Mouse (Mus musculus) liver, adult 2 months (tissue): Measurements from ENCODE around the gene Ephb4. TPM values are rescaled to one million over a fixed set of nuclear protein-coding genes. Genes with fewer than 3 reads are reported as not detected.

Source experiments
- DNase-seq: peaks from one replicate; pipeline ENCODE4 v3.0.0-alpha.2; 2011; ENCODE audit warnings: low read depth, low spot score; ENCODE audit errors: extremely low read depth
- H3K27ac ChIP-seq: fragments of 200-500 bp; replicated peaks from 2 replicates; pipeline ENCODE4 v1.5.1; 2012; ENCODE audit warnings: low read depth, mild to moderate bottlenecking, control low read depth, inconsistent platforms, low read length; ENCODE audit not compliant: insufficient read depth
- H3K27me3 ChIP-seq: fragments of 200-500 bp; 2 replicates; pipeline ENCODE4 v1.6.1; 2012; ENCODE audit warnings: mild to moderate bottlenecking, moderate library complexity, low read length, inconsistent platforms; ENCODE audit not compliant: control insufficient read depth, insufficient read depth
- H3K36me3 ChIP-seq: fragments of 200-500 bp; 2 replicates; pipeline ENCODE4 v1.6.1; 2012; ENCODE audit warnings: low read length, inconsistent platforms; ENCODE audit not compliant: control insufficient read depth, insufficient read depth
- H3K4me1 ChIP-seq: fragments of 200-500 bp; 2 replicates; pipeline ENCODE4 v1.6.1; 2011; ENCODE audit warnings: low read length; ENCODE audit not compliant: control insufficient read depth, insufficient read depth
- H3K4me3 ChIP-seq: fragments of 200-500 bp; 2 replicates; pipeline ENCODE4 v1.5.1; 2011; ENCODE audit warnings: low read depth, mild to moderate bottlenecking, control low read depth, low read length, moderate library complexity; ENCODE audit not compliant: insufficient read depth
- H3K79me2 ChIP-seq: fragments of 200-500 bp; 2 replicates; pipeline ENCODE4 v1.6.1; 2012; ENCODE audit warnings: inconsistent platforms, mild to moderate bottlenecking, low read length, moderate library complexity; ENCODE audit not compliant: control insufficient read depth, insufficient read depth
- H3K9ac ChIP-seq: fragments of 200-500 bp; 2 replicates; pipeline ENCODE4 v1.6.1; 2012; ENCODE audit warnings: low read depth, mild to moderate bottlenecking, control low read depth, inconsistent platforms, low read length
- CTCF ChIP-seq: fragments of 200-500 bp; IDR thresholded peaks from 2 replicates; pipeline ENCODE4 v1.5.1; 2011; ENCODE audit warnings: low read depth, low read length, control low read depth
- POLR2A ChIP-seq: fragments of 200-500 bp; IDR thresholded peaks from 2 replicates; pipeline ENCODE4 v1.6.1; 2011; ENCODE audit warnings: low read length, control low read depth; ENCODE audit not compliant: insufficient read depth; ENCODE audit errors: extremely low read depth
- WGBS: fragments of 180-500 bp; shearing (Covaris S2); methylation state at CpG from one replicate; pipeline ENCODE4 v1.1.7; 2018; 5-methylcytosine and 5-hydroxymethylcytosine counted together
- polyA plus RNA-seq: library from polyadenylated mRNA; depleted of rRNA; stranded (reverse); fragments of >200 nt; gene quantifications from 2 replicates; pipeline ENCODE4 v1.2.3, GENCODE M21; 2012
- total RNA-seq: library from RNA; depleted of rRNA; stranded (reverse); fragments of >200 nt; gene quantifications from 2 replicates; pipeline ENCODE4 v1.2.3, GENCODE M21; 2014

The Ephb4 gene
- total and polyA plus RNA-seq, 2 experiments: 10.8 to 14.1 TPM

GRCm38 (mm10) chr5:137376722-137377121 lies 26.8 kb downstream of the Ephb4 start:
- no peak overlapping the region for H3K4me3 ChIP-seq
- WGBS: 46% methylated on average over 9 of the region's 9 CpGs
- no peak overlapping the region for H3K9ac ChIP-seq
- H3K4me1 ChIP-seq: peaks cover 7% of the 10 kb centered on the region; the same call in 1 of the 2 replicates
- H3K27ac ChIP-seq: no peak overlapping the region
- H3K27me3 ChIP-seq: no peaks in the 10 kb centered on the region
- no peaks in the 10 kb centered on the region for H3K79me2 ChIP-seq
- peaks cover 5% of the 10 kb centered on the region for H3K36me3 ChIP-seq
- TF ChIP-seq CTCF (no peak), POLR2A (no peak)
- DNase-seq: no peak

DNA sequence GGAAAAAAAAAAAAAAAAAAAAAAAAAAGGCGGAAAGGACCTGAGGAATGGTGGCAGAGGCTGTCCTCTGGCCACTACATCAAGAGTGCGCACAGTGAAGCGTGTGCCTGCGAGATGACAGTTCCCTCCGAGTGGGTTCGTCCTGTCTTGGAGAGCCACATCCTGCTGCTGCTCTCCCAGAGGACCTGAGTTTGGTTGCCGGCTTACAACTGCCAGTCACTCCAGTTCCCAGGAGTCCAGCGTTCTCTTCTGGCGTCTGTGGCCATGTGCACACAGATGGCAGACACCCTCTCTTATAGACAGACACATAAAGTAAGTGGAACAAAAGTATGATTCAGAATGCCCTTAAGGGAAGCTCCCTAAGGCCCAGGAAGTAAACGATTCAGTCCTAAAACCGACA lies 27.3 kb downstream of the Ephb4 start:
- H3K9ac ChIP-seq: no peak overlapping the region
- peaks cover 7% of the 10 kb centered on the region; the same call in 1 of the 2 replicates for H3K4me1 ChIP-seq
- H3K27me3 ChIP-seq: no peaks in the 10 kb centered on the region
- H3K4me3 ChIP-seq: no peak overlapping the region
- H3K79me2 ChIP-seq: no peaks in the 10 kb centered on the region
- 26% methylated on average over 11 of the region's 11 CpGs for WGBS
- peaks cover 5% of the 10 kb centered on the region for H3K36me3 ChIP-seq
- H3K27ac ChIP-seq: no peak overlapping the region
- TF ChIP-seq CTCF (no peak), POLR2A (no peak)
- DNase-seq: no peak

GRCm38 (mm10) chr5:137377603-137378002 lies 27.7 kb downstream of the Ephb4 start:
- DNase-seq: no peak
- no peak overlapping the region for H3K27ac ChIP-seq
- no peak for TF ChIP-seq POLR2A
- H3K27me3 ChIP-seq: no peaks in the 10 kb centered on the region
- H3K36me3 ChIP-seq: peaks cover 2% of the 10 kb centered on the region
- no peak overlapping the region for H3K9ac ChIP-seq
- WGBS: 21% methylated on average over 11 of the region's 15 CpGs
- no peak overlapping the region for H3K4me3 ChIP-seq
- H3K79me2 ChIP-seq: no peaks in the 10 kb centered on the region
- H3K4me1 ChIP-seq: peaks cover 7% of the 10 kb centered on the region; the same call in 1 of the 2 replicates

- H3K4me1 ChIP-seq: 0 out of 2 replicates have a peak, but pooled peaks cover under 1% of the 10 kb centered on the region
- no peaks in the 10 kb centered on the region for H3K79me2 ChIP-seq
- TF ChIP-seq CTCF (peak; percentile 77), POLR2A (no peak)
- no peaks in the 10 kb centered on the region for H3K27me3 ChIP-seq
- no peaks in the 10 kb centered on the region for H3K36me3 ChIP-seq
- H3K4me3 ChIP-seq: no peak overlapping the region
- H3K9ac ChIP-seq: no peak overlapping the region
- H3K27ac ChIP-seq: no peak overlapping the region
- peak; percentile 50 for DNase-seq
- 56% methylated on average over 4 of the region's 4 CpGs for WGBS
Measured at GRCm38 (mm10) chr5:137381152-137381551, 31.2 kb downstream of the Ephb4 start.

DNA sequence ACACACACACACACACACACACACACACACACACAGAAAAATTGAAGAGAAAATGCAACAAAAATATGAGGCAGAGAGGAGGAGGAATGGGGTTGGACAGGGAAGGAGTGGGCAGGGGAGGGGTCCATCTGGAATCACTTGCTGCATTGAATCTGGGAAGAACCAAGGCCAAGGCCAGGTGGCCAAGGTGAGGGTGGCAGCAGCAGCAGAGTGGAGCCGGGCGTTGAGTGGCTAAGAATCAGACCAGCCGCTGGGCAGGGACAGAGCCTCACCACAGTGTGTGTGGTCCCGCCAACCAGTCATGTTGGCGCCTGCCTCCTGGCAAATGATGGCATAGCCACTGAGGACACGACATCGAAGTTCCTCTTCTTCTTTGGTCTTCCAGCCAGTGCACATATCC lies 33.5 kb downstream of the Ephb4 start:
- Histone ChIP-seq H3K9ac (no peak overlapping the region), H3K27me3 (no peaks in the 10 kb centered on the region), H3K79me2 (no peaks in the 10 kb centered on the region), H3K36me3 (no peaks in the 10 kb centered on the region), H3K27ac (no peak overlapping the region), H3K4me1 (no peaks in the 10 kb centered on the region), H3K4me3 (no peak overlapping the region)
- no peak for DNase-seq
- WGBS: 93% methylated on average over 7 of the region's 7 CpGs
- TF ChIP-seq POLR2A (no peak), CTCF (no peak)

GRCm38 (mm10) chr5:137386712-137387111 lies 36.8 kb downstream of the Ephb4 start:
- no peak overlapping the region for H3K4me3 ChIP-seq
- no peak for DNase-seq
- H3K36me3 ChIP-seq: no peaks in the 10 kb centered on the region
- H3K27me3 ChIP-seq: no peaks in the 10 kb centered on the region
- H3K9ac ChIP-seq: no peak overlapping the region
- no peaks in the 10 kb centered on the region for H3K4me1 ChIP-seq
- 93% methylated on average over 7 of the region's 7 CpGs for WGBS
- no peak overlapping the region for H3K27ac ChIP-seq
- TF ChIP-seq CTCF: no peak
- no peak for TF ChIP-seq POLR2A
- H3K79me2 ChIP-seq: no peaks in the 10 kb centered on the region
